9 mouse cellular contexts compared by ENCODE assay signal in the genomic region with DNA sequence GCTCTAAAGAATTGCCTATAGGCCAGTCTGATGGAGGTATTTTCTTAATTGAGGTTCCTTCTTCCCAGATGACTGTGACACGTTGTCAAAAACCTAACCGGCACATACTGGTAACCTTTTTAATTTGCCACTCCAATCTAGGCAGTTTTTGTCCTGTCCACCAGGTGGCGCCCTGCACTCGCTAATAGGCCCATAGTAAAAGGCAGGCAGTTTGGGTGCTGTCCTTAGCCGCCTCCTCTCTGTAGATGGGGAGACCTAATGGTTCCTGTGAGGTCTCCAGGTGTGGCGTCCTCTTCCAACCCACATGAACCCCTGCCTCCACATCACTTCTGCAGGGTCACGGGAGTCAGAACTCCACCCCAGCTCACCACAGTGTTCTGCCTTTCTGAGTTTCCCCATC. TPM values are rescaled to one million over a fixed set of nuclear protein-coding genes. Genes with fewer than 3 reads are reported as not detected.
DNase-seq lines count a peak whose midpoint lies in the region; ATAC-seq and TF ChIP-seq lines count a peak whose summit lies in the region.
"Had no signal": no experiment of that assay in that cellular context is flagged by ENCODE, and none has a peak within 500 bp of the region (broad histone marks: within the 10 kb centered on the region; RNA-seq: fewer than 3 reads in every experiment).

No protein-coding gene starts in this region.

- no peak overlapping the region for H3K4me2 ChIP-seq in neural tube, embryonic 11.5 days (ENCODE audit: low read depth)
- no peak overlapping the region for H3K4me2 ChIP-seq in stomach, postnatal 0 days (replicated peaks; ENCODE audit: low read depth)

- no peaks in the 10 kb centered on the region for H3K9me3 ChIP-seq in neural tube, embryonic 11.5 days (ENCODE audit: control insufficient read depth, low read length)
- no peaks in the 10 kb centered on the region for H3K9me3 ChIP-seq in stomach, postnatal 0 days (ENCODE audit: control insufficient read depth, low read length)

- H3K79me2 ChIP-seq in liver, adult 2 months (ENCODE audit: control insufficient read depth, insufficient read depth, low read length) = no peaks in the 10 kb centered on the region

- peak; percentile 89 for TF ChIP-seq CTCF in liver, adult 2 months (IDR thresholded peaks at IDR 0.05; ENCODE audit: low read depth, low read length)
- TF ChIP-seq CTCF in stomach, postnatal 0 days (IDR thresholded peaks at IDR 0.05; ENCODE audit: low read depth) = peak; percentile 98

- no peaks in the 10 kb centered on the region for H3K36me3 ChIP-seq in liver, adult 2 months (ENCODE audit: control insufficient read depth, insufficient read depth, low read length)
- no peaks in the 10 kb centered on the region for H3K36me3 ChIP-seq in neural tube, embryonic 11.5 days (ENCODE audit: control insufficient read depth, insufficient read depth, low read length)
- H3K36me3 ChIP-seq in stomach, postnatal 0 days (ENCODE audit: control insufficient read depth, insufficient read depth, low read length) = no peaks in the 10 kb centered on the region

- no peak for ATAC-seq in neural tube, embryonic 11.5 days (ENCODE audit: insufficient read depth, low FRiP score, low TSS enrichment)
- ATAC-seq in stomach, postnatal 0 days (ENCODE audit: low FRiP score, low TSS enrichment) = 0 out of 2 replicates have a peak, but pooled peaks have one; percentile 41

- 5% methylated on average over 7 of the region's 7 CpGs for WGBS in liver, adult 2 months
- WGBS in neural tube, embryonic 11.5 days = 13% methylated on average over 7 of the region's 7 CpGs
- WGBS in stomach, postnatal 0 days = 2% methylated on average over 7 of the region's 7 CpGs

- no peak for TF ChIP-seq POLR2A in liver, adult 2 months (IDR thresholded peaks at IDR 0.05; ENCODE audit: extremely low read depth, insufficient read depth, low read length)

- TF ChIP-seq EP300 in stomach, postnatal 0 days (optimal IDR thresholded peaks at IDR 0.05) = no peak

- no peak overlapping the region for H3K9ac ChIP-seq in liver, adult 2 months (ENCODE audit: low read depth, low read length)
- no peak overlapping the region for H3K9ac ChIP-seq in neural tube, embryonic 11.5 days (ENCODE audit: low read length)
- no peak overlapping the region for H3K9ac ChIP-seq in stomach, postnatal 0 days (ENCODE audit: low read length)

- H3K27ac ChIP-seq in liver, adult 2 months (replicated peaks; ENCODE audit: insufficient read depth, low read depth, low read length) = no peak overlapping the region
- H3K27ac ChIP-seq in neural tube, embryonic 11.5 days (ENCODE audit: low read depth, low read length) = no peak overlapping the region
- no peak overlapping the region for H3K27ac ChIP-seq in stomach, postnatal 0 days (replicated peaks)

- peaks cover 33% of the 10 kb centered on the region for H3K4me1 ChIP-seq in liver, adult 2 months (ENCODE audit: control insufficient read depth, insufficient read depth, low read length)
- no peaks in the 10 kb centered on the region for H3K4me1 ChIP-seq in neural tube, embryonic 11.5 days (ENCODE audit: control insufficient read depth, insufficient read depth, low read length)
- H3K4me1 ChIP-seq in stomach, postnatal 0 days (replicated peaks; ENCODE audit: control insufficient read depth, insufficient read depth) = no peaks in the 10 kb centered on the region

- no peak overlapping the region for H3K4me3 ChIP-seq in liver, adult 2 months (ENCODE audit: insufficient read depth, low read depth, low read length)
- H3K4me3 ChIP-seq in neural tube, embryonic 11.5 days (ENCODE audit: low read depth, low read length) = no peak overlapping the region
- H3K4me3 ChIP-seq in stomach, postnatal 0 days (ENCODE audit: low read depth, low read length) = no peak overlapping the region
- H3K4me3 ChIP-seq: erythroblast, embryonic 14.5 days had no signal

- peak; percentile 83 for DNase-seq in 3T3-L1 (ENCODE audit: low read depth, low spot score)
- peak; percentile 71 for DNase-seq in R1 (ENCODE audit: low read depth, low spot score)
- peak; percentile 92 to 95 for DNase-seq in cerebellum, postnatal 10 days
- peak; percentile 84 to 88 for DNase-seq in frontal cortex, postnatal 25 days (ENCODE audit: low spot score in 2 of 2)
- peak; percentile 93 for DNase-seq in kidney, adult 9 months
- peak; percentile 66 for DNase-seq in liver, adult 2 months (ENCODE audit: extremely low read depth, low read depth, low spot score)
- DNase-seq in neural tube, embryonic 11.5 days (ENCODE audit: low spot score) = peak; percentile 81
- DNase-seq in stomach, postnatal 0 days (ENCODE audit: low spot score) = peak; percentile 78

- H3K27me3 ChIP-seq in liver, adult 2 months (ENCODE audit: control insufficient read depth, insufficient read depth, low read length) = no peaks in the 10 kb centered on the region
- H3K27me3 ChIP-seq in neural tube, embryonic 11.5 days (ENCODE audit: control insufficient read depth, insufficient read depth, low read length) = peaks cover 3% of the 10 kb centered on the region; the same call in 1 of the 2 replicates
- H3K27me3 ChIP-seq in stomach, postnatal 0 days (ENCODE audit: control insufficient read depth, insufficient read depth, low read length) = no peaks in the 10 kb centered on the region

RNA-seq across cellular contexts. Expression of a gene that starts 18.7 kb away (rescaled TPM):
- 184 and 206 TPM in 2 replicates for total RNA-seq in liver, adult 2 months (2014; rRNA removed)
- 36.2 and 39.8 TPM in 2 replicates for polyA plus RNA-seq in liver, adult 2 months (2012; rRNA removed)
- polyA plus RNA-seq in neural tube, embryonic 11.5 days (2014; fragmentation: Nextera tagmentation; extraction: Ambion mirVana) = 0.07 and 0.25 TPM in 2 replicates
- polyA plus RNA-seq in stomach, postnatal 0 days (2015; fragmentation: Nextera tagmentation; extraction: Ambion mirVana) = 16.8 and 18.8 TPM in 2 replicates
- polyA plus RNA-seq: erythroblast, embryonic 14.5 days had no signal

Comparison
In these comparisons a context has a peak if more than half of its experiments do, and no peak if none do; other contexts are left out.
1. RNA of a gene that starts 18.7 kb away (polyA plus RNA-seq): 36.2 to 39.8 TPM in liver, adult 2 months and 16.8 to 18.8 TPM in stomach, postnatal 0 days; 0.07 to 0.25 TPM in neural tube, embryonic 11.5 days; every median in the first group is over 10 times any median in the second.
2. Peak in every context shown above with its lines, with median percentiles within 50 percentile points of each other: DNase-seq.